Mouse (Mus musculus) liver, embryonic 14.5 days (tissue): ENCODE results near the gene Fer1l4. TPM values are rescaled to one million over a fixed set of nuclear protein-coding genes. Genes with fewer than 3 reads are reported as not detected.

ENCODE experiments used
- ATAC-seq: fragments of 200-750 bp; cut with Nextera tagmentation; 2 replicates; pipeline ENCODE4 v1.8.0; 2017; ENCODE audit warnings: moderate number of reproducible peaks, mild to moderate bottlenecking, moderate library complexity; ENCODE audit not compliant: insufficient read depth
- DNase-seq, 3 experiments: peaks; one replicate each; pipeline ENCODE4 v3.0.0-alpha.2; 2012 to 2013; ENCODE audit warnings: low read depth in 3 of 3, low spot score in 3 of 3
- H3K27ac ChIP-seq: fragments of 300-500 bp; sonication (generic); 2 replicates; pipeline ENCODE4 v1.5.1; 2014; ENCODE audit warnings: moderate library complexity, mild to moderate bottlenecking, control low read depth, inconsistent platforms
- H3K27me3 ChIP-seq: fragments of 300-500 bp; sonication (generic); 2 replicates; pipeline ENCODE4 v1.6.1; 2014; ENCODE audit warnings: mild to moderate bottlenecking, low read length, moderate library complexity; ENCODE audit not compliant: control insufficient read depth, insufficient read depth
- H3K36me3 ChIP-seq: fragments of 300-500 bp; sonication (generic); replicated peaks from 2 replicates; pipeline ENCODE4 v1.6.1; 2014; ENCODE audit warnings: low read depth; ENCODE audit not compliant: control insufficient read depth, insufficient read depth
- H3K4me1 ChIP-seq, 2 experiments: fragments of 200-500 bp in 1 of 2; fragments of 300-500 bp in 1 of 2; sonication (generic) in 1 of 2; replicated peaks; 2 replicates each; pipeline ENCODE4 v1.6.1; 2012 to 2014; ENCODE audit warnings: antibody characterized with exemption in 1 of 2, inconsistent platforms in 1 of 2, low read length in 1 of 2; ENCODE audit not compliant: control insufficient read depth in 2 of 2, insufficient read depth in 2 of 2
- H3K4me2 ChIP-seq: fragments of 300-500 bp; sonication (generic); 2 replicates; pipeline ENCODE4 v1.6.1; 2014; ENCODE audit warnings: low read depth, mild to moderate bottlenecking, control low read depth, moderate library complexity
- H3K4me3 ChIP-seq, 2 experiments: fragments of 200-500 bp in 1 of 2; fragments of 300-500 bp in 1 of 2; sonication (generic) in 1 of 2; 2 replicates each; pipeline ENCODE4 v1.5.1; 2012 to 2014; ENCODE audit warnings: low read depth in 2 of 2, low read length in 2 of 2, mild to moderate bottlenecking in 2 of 2, control low read depth in 1 of 2, inconsistent platforms in 1 of 2, moderate library complexity in 1 of 2; ENCODE audit not compliant: insufficient read depth in 1 of 2
- H3K9ac ChIP-seq: fragments of 300-500 bp; sonication (generic); replicated peaks from 2 replicates; pipeline ENCODE4 v1.6.1; 2014; ENCODE audit warnings: mild to moderate bottlenecking, control low read depth, moderate library complexity
- H3K9me3 ChIP-seq: fragments of 300-500 bp; sonication (generic); 2 replicates; pipeline ENCODE4 v1.6.1; 2016; ENCODE audit warnings: low read length, mixed read lengths; ENCODE audit not compliant: control insufficient read depth
- CTCF ChIP-seq: IDR thresholded peaks from 2 replicates; pipeline ENCODE4 v1.5.1; 2016; ENCODE audit warnings: antibody characterized with exemption, low read depth, control low read depth
- EP300 ChIP-seq: IDR thresholded peaks from 2 replicates; pipeline ENCODE4 v1.6.1; 2016; ENCODE audit warnings: antibody characterized with exemption, low read depth
- WGBS: fragments of 180-500 bp; shearing (Covaris S2); extraction: QIAGEN DNeasy Blood & Tissue Kit; methylation state at CpG from one replicate; pipeline ENCODE4 v1.1.7; 2014; ENCODE audit not compliant: insufficient replicate concordance; 5-methylcytosine and 5-hydroxymethylcytosine counted together
- polyA plus RNA-seq, 2 experiments: library from polyadenylated mRNA; depleted of rRNA in 1 of 2; stranded (reverse) in 1 of 2; unstranded in 1 of 2; fragments of >200 nt; fragmentation: Nextera tagmentation in 1 of 2; extraction: Ambion mirVana in 1 of 2; gene quantifications; 2 replicates each; pipeline versions ENCODE4 v1.2.1 to v1.2.3; 2012 to 2014

The Fer1l4 gene
- polyA plus RNA-seq, 2 experiments, result not detected

DNA sequence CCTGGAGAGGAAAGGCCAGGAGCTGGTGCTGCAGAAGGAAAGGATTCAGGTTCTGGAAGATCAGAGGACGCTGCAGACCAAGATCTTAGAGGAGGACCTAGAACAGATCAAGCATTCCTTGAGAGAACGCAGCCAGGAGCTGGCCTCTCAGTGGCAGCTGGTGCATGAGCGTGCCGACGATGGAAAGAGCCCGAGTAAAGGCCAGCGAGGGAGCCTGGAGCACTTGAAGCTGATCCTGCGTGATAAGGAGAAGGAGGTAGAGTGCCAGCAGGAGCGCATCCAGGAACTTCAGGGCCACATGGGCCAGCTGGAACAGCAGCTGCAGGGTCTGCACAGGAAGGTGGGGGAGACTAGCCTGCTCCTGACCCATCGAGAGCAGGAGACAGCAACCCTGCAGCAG lies 61.6 kb downstream of the Fer1l4 start:
- H3K4me1 ChIP-seq, result peaks cover 31 to 42% of the 10 kb centered on the region in 2 experiments
- ATAC-seq, result no peak
- no peaks in the 10 kb centered on the region for H3K27me3 ChIP-seq
- H3K27ac ChIP-seq, result no peak overlapping the region
- H3K4me2 ChIP-seq, result peak overlapping the region; percentile 82
- peak overlapping the region; percentile 9 to 62; a peak in 3 of 4 replicates for H3K4me3 ChIP-seq
- no peaks in the 10 kb centered on the region for H3K9me3 ChIP-seq
- H3K9ac ChIP-seq, result peak overlapping the region; percentile 92
- TF ChIP-seq CTCF (no peak), EP300 (no peak)
- H3K36me3 ChIP-seq, result peaks cover 50% of the 10 kb centered on the region
- DNase-seq, result no peak
- WGBS, result 85% methylated on average over 10 of the region's 10 CpGs

- TF ChIP-seq EP300, result peak; percentile 89
- peak; percentile 64 for TF ChIP-seq CTCF
- Histone ChIP-seq H3K36me3 (peaks cover 44% of the 10 kb centered on the region), H3K4me2 (peak overlapping the region; percentile 82)
Measured at GRCm38 (mm10) chr2:155989085-155989484, 63.7 kb downstream of the Fer1l4 start.

DNA sequence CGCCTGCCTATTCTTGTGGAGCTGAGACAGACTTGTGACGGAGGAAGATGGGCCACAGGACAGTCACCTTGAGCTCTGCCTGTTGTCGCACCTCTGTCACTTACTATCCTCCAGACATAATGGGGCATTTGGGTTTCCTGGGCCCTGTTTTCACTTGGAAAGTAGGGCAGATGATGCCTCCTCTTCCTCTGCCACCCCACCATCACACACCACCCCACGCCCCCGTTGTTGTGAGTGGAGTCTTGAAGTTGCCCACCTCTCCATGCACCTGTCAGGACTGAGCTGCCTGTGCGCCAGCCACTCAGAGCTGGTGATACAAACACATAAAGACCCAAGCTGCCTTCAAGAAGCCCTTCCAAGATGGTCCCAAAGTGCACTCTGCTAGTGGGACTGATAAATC lies 65.6 kb downstream of the Fer1l4 start:
- Histone ChIP-seq H3K9ac (no peak overlapping the region; the same call in none of the 2 replicates), H3K9me3 (no peaks in the 10 kb centered on the region), H3K4me2 (peak overlapping the region; percentile 82), H3K27me3 (no peaks in the 10 kb centered on the region), H3K27ac (peak overlapping the region; percentile 95), H3K36me3 (peaks cover 44% of the 10 kb centered on the region), H3K4me3 (no peak overlapping the region), H3K4me1 (peaks cover 31 to 40% of the 10 kb centered on the region in 2 experiments)
- WGBS, result 95% methylated on average over 6 of the region's 6 CpGs
- TF ChIP-seq CTCF (no peak), EP300 (no peak)
- ATAC-seq (no peak), DNase-seq (no peak)

More at GRCm38 (mm10) chr2:155989085-155989484, 63.7 kb downstream of the Fer1l4 start:
- peak overlapping the region; percentile 92 for H3K9ac ChIP-seq
- no peaks in the 10 kb centered on the region for H3K27me3 ChIP-seq
- 6% methylated on average over 4 of the region's 4 CpGs for WGBS
- H3K9me3 ChIP-seq, result no peaks in the 10 kb centered on the region
- H3K4me3 ChIP-seq, result peak overlapping the region; percentile 62 to 73
- peak; percentile 79 to 83 (median 82) for DNase-seq
- ATAC-seq, result peak; percentile 95
- peaks cover 31 to 42% of the 10 kb centered on the region in 2 experiments for H3K4me1 ChIP-seq
- H3K27ac ChIP-seq, result peak overlapping the region; percentile 95

DNA sequence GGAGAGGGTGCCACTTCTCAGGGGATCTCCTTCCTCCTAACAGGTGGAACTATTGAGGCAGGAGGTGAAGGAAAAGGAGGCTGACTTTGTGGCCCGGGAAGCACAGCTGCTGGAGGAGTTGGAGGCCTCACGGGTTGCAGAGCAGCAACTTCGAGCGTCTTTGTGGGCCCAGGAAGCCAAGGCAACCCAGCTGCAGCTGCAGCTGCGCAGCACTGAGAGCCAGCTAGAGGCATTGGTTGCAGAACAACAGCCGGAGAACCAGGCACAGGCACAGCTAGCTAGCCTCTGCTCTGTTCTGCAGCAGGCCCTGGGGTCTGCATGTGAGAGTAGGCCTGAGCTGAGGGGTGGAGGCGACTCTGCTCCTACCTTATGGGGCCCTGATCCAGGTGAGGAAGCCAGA lies 67.0 kb downstream of the Fer1l4 start:
- no peak overlapping the region for H3K27ac ChIP-seq
- WGBS, result 79% methylated on average over 7 of the region's 7 CpGs

GRCm38 (mm10) chr2:155979328-155979991 lies 73.3 kb downstream of the Fer1l4 start:
- H3K27ac ChIP-seq, result no peak overlapping the region
- TF ChIP-seq CTCF, result no peak
- TF ChIP-seq EP300, result no peak
- H3K27me3 ChIP-seq, result no peaks in the 10 kb centered on the region
- DNase-seq (no peak), ATAC-seq (no peak)
- peaks cover 19% of the 10 kb centered on the region for H3K36me3 ChIP-seq
- WGBS, result 27% methylated on average over 5 of the region's 5 CpGs
- no peaks in the 10 kb centered on the region for H3K9me3 ChIP-seq
- no peaks in the 10 kb centered on the region for H3K4me1 ChIP-seq
- peak overlapping the region in 1 of 2 experiments; percentile 28; a peak in 1 of 4 replicates for H3K4me3 ChIP-seq
- H3K4me2 ChIP-seq, result no peak overlapping the region; the same call in 1 of the 2 replicates
- H3K9ac ChIP-seq, result no peak overlapping the region; the same call in 1 of the 2 replicates

More for the DNA sequence above, 67.0 kb downstream of the Fer1l4 start:
- TF ChIP-seq CTCF (no peak), EP300 (no peak)
- H3K4me2 ChIP-seq, result no peak overlapping the region
- no peak overlapping the region for H3K9ac ChIP-seq
- no peak overlapping the region for H3K4me3 ChIP-seq
- ATAC-seq (no peak), DNase-seq (no peak)
- H3K36me3 ChIP-seq, result peaks cover 37% of the 10 kb centered on the region
- H3K27me3 ChIP-seq, result no peaks in the 10 kb centered on the region
- H3K9me3 ChIP-seq, result no peaks in the 10 kb centered on the region
- peaks cover 25 to 32% of the 10 kb centered on the region in 2 experiments for H3K4me1 ChIP-seq
